Mouse (Mus musculus) kidney, postnatal 36 days (tissue): ENCODE results near the gene Arhgap29.
A peak's percentile ranks its signal among the peaks of the same experiment; 100 is the strongest.

Experiments
- DNase-seq, 2 experiments: peaks; one replicate each; pipeline ENCODE4 v3.0.0; 2021 to 2022; ENCODE audit warnings: mixed read lengths in 2 of 2

Arhgap29 gene

DNA sequence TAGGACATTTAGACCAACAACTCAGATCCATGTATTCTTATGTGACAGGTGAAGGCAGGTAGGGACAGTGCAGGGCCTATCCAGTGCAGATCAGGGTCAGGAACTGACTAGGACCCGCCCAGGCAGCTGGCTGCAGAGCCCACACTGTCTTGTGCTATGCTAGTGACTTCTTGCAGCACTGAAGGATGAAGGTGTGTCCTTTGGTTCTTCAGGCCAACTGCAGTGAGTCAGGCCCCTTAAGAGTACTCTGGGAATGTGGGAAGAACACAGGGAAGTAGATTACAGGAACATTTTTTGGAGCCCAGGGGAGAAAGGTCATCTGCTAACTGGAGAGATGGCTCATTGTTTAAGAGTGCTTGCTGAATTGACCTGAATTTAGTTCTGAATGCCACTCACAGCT lies 60.1 kb downstream of the Arhgap29 start:
- DNase-seq: no peak

DNA sequence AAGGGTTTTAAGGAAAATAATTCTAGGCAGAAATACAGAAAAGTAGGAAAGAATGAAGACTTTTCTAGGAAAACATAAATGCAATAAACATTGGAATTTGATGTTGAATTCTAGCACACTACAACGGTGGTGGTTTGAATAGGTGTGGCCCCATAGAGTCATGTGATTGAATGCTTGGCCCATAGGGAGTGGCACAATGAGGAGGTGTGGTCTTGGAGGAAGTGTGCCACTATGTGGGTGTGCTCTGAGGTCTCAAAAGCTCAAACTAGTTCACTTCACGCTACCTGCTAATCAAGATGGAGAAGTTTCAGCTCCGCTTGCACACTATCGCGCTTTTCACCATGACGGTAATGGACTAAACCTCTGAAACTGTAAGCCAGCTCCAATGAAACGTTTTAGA lies 66.1 kb downstream of the Arhgap29 start:
- no peak for DNase-seq

DNA sequence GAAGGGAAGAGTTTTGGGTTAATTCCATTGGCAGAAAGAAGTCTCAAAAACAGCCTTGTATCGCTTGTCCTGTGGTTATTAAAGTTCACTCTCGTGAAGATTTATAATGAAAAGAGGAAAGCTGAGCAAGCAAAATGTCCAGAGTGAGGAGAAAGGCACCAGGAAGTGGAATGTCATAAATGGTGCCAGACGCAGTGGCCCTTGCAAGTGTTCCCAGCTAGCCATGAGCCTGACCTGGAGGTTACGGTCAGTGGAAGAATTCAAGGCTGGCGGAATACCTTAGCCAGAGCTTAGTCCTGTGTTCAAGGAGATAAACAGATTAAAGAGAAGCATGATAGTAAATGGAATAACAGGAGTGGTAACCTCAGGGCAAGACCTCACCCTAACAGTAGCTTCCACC lies 66.8 kb downstream of the Arhgap29 start:
- DNase-seq: peak; percentile 45 to 46

DNA sequence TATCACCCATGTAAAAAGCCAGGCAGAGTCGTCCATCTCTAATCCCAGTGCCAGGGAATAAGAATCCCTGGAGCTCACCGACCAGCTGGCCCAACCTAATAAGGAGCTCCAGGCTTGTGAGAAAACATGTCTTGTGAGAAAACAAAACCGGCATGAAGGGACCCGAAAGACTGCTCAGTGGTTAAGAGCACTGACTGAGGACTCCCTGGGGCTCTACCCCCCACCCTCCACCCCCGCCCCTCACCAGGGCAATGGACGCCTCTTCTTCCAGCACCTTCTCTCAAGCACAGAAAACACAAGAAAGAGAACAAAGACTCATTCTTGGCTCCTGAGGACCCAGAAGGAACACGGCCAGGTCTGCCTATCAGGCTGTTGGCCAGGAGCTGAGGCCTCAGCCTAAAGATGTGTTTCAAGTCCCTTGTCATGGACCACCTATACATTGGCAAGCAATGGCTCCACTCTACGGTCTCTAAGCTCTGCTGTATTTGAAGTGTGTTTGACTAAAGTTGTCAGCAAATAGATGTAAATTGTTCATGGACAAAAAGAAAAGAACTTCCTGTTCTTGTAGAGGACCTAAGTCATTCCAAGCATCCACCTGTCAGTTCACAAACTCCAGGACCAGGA lies 68.8 kb downstream of the Arhgap29 start:
- no peak for DNase-seq

DNA sequence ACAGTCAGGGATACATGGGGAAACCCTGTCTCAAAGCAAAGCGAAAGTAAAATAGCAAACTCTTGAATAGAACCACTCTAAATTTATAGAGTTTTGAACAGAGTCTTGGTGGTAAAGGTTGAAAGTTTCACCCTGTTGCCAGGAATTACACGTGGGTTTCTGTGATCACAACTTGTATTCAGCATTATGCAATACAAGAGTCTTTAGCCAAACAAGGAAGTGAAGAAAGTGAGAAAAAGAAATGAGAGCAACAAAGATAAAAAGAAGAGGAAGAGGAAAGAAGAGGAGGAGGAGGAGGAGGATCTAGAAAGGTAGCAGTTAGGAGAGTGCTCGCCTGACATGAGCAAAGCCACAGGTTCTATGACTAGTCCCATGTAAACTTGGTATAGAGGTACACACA lies 70.0 kb downstream of the Arhgap29 start:
- no peak for DNase-seq

DNA sequence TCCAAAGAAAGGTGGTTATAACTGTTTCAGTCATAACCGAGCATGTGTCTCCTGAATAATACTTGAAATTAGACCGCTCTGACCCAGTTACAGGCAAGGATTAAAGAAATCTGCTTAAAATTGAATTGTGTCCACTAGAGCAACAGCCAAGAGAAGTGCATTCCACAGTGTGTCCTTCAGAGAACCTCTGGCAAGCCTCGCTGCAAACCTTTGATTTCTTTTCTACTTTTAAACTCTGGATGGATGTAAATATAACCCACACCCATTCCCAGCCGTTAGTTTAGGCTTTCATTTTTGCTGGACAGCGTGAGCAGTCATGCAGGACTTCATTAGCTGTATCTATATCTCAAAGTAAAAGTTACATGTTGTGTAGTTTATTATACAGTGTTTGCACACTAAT lies 74.3 kb downstream of the Arhgap29 start:
- peak in 1 of 2 experiments; percentile 46 for DNase-seq

DNA sequence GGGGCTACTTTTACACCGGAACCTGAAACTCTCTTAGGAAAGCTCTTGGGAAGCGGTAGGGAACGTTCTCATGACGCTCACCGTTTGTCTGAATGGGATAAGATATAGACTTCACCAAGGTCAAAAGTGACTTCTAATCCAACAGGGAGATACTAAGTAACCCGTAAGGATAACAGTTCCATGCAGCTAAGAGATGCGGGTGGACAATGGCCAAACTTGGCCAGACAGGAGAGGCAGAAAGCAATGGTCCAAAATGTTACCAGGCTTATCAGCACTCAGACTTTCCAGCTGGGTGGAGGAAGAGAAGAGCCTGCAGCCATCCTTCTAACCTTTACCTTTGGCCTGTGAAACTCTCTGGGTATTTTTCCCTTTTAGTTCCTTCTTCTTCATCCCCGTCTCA lies 75.4 kb downstream of the Arhgap29 start:
- DNase-seq: no peak

DNA sequence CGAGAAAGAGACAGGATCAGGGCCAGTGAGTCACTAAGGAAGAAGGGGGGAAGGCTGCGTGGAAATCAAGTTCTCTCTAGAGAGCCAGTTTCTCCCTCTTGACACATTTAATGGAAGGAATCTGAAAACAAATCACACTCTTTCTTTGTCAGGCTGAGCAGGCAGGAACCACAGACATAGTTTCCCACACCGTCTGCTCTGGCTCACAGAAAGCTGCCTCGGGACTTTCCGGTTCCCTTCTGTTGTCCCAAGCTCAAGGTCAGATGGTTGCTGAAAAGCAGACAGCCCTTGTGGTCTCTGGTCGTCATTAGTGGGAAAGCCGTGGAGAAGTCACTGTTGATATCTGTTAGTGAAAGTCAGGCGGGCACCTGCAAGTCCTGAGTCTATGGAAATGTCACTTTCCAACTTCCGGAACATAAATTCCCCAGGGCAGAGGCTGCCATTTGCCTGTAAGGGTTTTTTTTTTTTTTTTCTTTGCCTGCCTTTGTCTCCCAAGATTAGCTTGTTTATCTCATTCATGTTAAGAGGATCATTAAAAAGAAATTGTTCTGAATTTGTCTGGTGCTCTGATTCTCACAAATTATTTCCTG lies 81.0 kb downstream of the Arhgap29 start:
- DNase-seq: peak; percentile 43 to 44

DNA sequence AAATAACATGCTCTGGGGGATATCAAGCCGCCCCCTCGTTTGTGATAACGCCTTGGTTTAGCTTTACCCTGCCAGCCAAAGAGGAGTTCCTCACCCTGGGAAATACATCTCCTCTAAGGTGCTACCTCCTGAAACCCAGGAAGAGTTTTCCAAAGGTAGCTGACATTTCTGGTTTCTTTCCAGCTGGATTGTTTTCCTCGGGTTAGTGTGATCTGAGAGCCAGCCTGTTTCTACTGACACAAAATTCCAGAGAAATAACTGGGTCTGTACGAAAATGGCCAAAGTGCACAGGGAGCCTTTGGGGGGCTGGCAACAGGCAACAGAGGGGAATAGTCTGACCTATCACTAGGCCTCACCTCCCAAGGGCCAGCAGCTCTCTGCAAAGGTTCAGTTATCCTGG lies 81.9 kb downstream of the Arhgap29 start:
- DNase-seq: peak in 1 of 2 experiments; percentile 42

DNA sequence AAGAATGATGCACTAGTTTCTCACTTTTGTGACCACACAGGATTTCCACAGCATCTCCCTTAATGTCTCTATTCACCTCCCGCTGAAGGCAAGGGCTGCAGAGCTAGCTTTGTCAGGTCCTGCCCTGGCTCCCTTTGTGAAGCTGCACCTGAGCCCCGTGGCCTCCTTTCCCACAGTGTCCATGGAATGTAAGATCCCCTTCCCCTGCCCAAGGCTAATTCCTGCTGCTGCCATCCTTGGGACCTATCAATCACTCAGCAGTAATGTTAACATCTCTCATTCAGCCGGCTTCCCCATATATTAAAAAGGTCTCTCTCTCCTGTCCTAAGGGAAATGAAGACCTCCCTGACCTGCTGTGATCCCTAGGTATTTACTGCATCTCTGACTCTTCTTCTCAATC lies 82.8 kb downstream of the Arhgap29 start:
- no peak for DNase-seq

DNA sequence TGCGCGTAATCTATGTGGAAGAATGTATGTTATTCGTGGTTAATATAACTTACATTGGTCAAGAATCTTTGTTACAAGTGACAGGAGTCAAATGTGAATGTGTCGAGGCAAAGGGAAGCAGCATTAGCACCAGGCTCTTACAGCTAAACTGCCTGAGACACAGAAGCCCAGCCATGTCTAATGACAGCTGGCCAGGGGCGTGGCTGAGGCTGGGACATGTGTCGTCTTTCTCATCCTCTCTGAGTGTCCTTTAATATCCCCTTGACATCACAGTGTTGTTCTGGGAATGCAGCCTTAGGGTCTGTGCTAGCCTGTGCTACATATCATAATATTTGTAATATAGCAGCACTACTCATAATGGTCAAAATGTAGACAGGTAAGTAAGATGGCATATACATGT lies 88.2 kb downstream of the Arhgap29 start:
- DNase-seq: no peak

DNA sequence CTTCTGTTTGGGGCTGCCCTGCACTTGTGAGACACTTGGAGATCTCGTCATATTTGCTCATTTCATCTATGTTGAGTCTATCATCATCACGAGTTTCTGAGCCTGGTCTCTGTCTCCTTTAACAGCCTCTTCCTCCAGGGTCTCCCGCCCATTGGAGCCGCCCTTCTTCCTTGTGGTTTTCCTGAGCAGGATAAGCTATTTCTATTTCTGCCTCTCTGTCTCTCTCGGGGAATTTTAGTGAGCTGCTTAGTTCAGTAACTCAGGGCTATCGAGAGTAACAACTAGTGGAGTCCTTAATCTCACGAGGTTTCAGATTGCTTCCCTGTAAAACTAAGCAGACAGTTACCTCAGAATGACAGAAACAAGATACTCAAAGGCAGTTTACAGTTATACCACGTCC lies 90.8 kb downstream of the Arhgap29 start:
- no peak for DNase-seq

DNA sequence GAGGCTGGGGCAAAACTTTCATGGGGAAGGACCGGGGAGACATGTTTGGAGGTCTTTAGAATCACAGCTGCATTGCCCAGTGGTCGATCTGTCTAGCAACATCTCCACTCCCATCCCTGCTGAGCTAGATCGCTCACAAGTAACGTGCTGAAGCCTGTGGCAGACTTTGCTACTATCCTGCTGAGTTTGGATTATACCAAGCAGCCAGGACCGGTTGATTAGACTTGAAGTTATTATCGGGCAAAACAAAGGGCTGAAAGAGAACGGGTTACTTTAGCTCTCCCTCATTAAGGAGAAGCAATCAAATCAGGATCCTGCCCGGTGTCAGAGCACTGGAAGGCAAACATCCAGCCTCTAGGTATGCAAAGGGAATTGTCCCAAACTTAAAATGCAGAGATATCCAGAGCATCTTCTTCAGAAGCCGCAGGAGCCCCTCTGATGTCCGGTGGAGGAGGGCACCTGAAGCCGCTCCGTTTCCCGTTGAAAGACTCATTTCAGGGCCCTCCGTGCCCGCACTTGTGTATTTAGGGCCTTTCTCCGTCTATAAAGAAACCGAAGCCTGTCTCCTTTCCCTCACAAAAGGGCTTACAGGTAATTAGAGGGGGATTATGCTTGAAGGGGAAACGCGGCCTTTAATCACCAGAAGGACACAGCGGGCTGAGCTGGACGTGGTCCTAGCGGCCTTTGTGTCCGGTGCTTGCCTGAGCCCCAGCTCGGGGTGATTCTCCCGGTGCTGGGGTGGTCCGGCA lies 91.6 kb downstream of the Arhgap29 start, which contains the start of gene Abca4:
Abca4 (plus strand) TSS at position 645 of the 749 bp plus-strand sequence.
- peak in 1 of 2 experiments; percentile 41 for DNase-seq

DNA sequence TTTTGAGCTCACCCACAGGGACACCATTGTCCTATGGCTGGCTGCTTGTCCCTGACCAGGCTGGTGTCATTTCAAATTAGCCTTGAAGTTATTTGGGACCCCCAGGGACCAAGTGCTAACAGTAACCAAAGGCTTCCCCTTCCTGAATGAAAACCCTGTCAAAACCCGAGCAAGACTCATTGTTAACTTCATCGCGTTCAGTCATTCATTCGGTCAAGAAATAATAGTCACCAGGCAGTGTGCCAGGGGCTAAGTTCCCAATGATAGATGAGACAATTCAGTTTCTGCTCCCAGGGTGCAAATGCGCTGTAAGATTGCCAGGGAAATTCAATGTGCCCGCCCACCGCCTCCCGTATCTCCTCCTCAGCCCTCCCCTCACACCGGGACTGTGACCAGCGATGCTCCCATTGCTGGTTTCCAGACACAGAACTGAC lies 93.9 kb downstream of the Arhgap29 start:
- DNase-seq: peak; percentile 50 to 69

DNA sequence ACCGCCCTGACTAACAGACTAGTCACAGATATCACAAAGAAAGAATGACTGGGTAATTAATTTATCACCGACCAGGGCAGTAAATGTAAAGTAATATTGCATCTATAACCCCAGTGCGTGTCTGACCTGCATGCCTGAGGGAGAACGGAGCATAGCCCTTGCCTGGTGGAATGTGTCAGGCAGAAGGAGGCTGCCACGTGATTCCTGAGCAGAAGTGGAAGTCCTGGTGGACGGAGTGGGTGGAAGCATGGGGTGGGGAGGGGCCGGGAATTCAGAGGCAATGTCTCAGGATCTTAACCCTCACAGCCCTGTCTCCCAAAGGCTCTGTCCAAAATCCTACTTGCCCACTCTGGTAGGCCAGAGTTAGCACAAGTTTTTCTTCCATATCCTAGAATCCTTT lies 95.1 kb downstream of the Arhgap29 start:
- peak; percentile 67 to 79 for DNase-seq

DNA sequence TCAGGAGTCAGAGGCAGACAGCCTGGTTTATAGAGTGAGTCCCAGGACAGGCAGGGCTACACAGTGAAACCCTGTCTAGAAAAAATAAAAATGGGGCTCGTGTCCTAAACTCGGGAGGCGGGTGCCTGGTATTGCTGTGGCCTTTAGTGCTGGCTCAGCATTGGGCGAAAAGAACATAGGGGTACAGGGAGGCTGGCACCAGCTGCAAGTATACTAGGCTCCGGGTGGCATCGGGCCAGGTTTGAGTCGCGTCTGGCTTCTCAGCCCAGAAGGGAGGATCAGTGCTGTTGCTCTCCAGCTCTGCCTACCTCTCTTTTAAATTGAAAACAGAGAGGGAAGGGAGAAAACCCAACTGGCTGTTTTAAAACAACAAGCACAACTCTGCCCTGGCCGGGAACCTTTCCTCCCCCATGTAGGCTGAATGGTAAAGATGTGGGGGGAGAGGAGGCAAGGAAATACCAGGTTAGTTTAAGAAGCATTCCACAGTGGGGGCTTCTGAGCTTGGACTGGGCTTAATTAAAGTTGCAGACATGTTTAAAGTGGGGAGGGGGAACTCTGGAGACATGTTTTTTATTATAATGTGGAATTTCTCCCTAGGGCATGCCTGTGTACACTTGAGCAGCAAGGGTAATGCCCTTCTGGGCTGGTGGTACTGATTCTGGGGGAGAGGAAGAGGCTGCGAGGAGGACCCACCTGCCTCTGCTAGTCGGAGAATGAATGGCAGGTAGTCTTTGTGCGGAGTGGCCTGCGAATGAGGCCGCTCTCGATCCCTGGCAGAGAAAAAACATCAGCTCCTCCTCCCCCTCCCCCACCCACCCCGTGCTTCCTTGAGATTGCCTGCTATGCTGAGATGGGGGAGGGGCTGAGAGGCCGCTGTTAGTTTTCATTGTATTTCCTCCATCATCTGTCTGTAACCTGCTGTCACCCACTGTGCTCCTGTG lies 95.8 kb downstream of the Arhgap29 start:
- peak; percentile 83 to 90 for DNase-seq

DNA sequence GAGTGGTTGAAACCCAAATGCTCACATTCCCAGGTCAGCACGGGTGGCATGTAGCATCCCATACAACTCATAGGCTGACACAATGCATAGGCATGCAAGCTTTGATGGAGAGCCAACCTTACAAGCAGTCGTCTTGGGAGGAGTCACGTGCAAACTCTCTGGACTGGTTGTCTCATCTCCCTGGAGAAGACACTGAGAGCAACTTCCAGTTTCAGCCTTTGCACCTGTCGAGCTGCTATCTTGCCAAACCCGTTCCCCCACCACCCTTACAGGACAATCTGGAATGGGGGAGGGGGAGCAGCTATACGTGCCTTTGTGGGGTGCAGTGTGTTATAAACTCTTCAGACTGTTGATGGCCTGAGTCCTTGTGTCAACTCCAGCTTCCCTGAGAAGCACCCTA lies 96.8 kb downstream of the Arhgap29 start:
- no peak for DNase-seq

DNA sequence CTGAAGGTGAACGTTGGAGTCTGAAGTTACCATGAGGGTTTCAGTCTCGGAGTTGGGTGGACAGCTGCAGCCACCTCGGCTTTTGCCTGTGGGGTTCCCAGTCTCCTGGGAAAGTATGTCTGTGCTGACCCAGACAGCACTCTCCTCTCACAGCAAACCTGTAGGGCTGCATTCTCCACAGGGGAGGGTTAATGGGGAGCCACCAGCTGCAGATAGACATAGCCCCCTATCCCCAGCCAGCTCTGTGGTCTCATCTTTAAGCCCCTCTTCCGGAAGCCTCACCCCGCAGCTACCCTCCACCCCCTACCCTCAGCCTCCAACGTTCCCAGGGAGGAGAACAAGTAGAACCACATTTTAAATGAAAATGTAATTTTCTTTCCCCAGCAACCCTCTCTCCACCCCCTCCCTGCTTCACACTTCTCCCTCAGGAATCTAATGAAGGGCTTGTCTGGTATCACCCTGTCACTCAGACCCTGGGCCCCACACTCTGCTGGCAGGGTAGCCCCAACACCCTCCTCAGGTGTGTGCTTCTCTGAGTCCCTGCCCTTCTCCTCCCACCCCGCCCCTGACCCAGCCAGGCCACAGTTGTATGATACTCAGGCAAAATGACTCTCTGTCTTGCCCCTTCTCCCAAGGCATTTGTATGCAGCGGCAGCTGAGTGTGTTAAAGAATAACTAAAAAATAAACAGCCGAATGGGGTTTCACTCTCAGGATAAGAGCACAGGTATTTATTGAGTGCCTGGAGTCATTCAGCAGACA lies 106.3 kb downstream of the Arhgap29 start:
- peak; percentile 40 to 58 for DNase-seq

DNA sequence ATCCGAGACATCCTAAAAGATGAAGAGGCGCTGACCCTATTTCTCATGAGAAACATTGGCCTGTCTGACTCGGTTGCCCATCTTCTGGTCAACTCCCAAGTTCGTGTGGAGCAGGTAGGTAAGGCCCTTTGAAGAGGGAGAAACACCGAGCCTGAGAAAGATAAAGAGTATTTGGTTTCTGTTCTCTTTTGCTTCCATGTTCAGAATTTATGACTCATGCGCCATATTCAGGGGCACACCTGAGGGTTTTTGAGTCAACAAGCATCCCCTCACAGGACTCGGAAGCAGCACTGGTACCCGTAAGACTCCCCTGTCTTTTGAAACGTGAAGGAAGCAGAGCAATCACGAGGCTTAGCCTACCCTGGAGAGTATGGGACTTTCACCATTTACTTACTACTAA lies 110.2 kb downstream of the Arhgap29 start:
- DNase-seq: no peak

DNA sequence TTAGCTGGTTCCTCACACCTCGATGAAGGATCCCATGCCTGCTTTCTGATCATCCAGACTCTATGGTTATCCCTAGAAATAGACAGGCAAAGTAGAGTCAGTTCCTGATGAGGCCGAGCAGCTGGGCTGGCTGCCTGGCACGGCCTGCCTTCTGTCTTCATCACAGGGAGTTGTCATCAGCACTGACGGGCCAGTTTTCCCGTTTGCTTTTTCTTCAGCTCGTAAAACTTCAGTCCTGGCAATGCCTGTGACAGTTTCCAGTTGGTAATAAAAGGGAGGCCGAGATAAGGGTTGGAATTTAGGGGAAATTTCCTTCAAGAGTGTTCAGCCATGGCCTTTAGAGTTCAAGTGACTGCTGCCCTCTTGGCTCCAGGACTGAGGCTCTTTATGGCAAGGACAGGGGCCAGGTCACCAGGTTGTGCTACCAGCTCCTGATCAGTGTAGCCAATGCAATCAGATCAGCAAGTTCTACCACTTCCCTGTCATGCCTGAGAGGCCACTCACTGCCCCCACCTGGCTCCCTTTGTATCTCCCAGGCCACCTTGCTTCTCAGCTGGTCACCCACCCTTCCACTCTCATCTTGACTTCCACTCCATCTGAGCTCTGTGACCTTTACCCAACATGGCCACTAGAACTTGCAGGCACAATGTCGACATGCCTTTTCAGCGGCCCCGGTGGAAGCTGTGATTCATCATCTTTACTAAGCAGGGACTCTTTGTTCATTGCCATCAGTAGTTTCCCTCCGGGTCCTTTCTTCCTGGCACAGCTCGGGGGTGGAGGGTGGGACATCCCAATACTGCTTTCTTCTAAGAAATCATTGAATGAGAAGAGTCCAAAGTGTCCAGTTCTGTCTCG lies 112.4 kb downstream of the Arhgap29 start:
- DNase-seq: peak in 1 of 2 experiments; percentile 40
